Mouse (Mus musculus) heart, embryonic 12.5 days (tissue): ENCODE measurements around the gene Wsb1. TPM values are rescaled to one million over a fixed set of nuclear protein-coding genes. Genes with fewer than 3 reads are reported as not detected.

Experiments
- ATAC-seq: fragments of 200-750 bp; cut with Nextera tagmentation; 2 replicates; pipeline ENCODE4 v1.8.0; 2017; ENCODE audit warnings: moderate TSS enrichment, moderate library complexity; ENCODE audit not compliant: insufficient number of reproducible peaks, low FRiP score
- H3K27ac ChIP-seq: fragments of 300-500 bp; sonication (generic); 2 replicates; pipeline ENCODE4 v1.5.1; 2016; ENCODE audit warnings: mild to moderate bottlenecking, moderate library complexity; ENCODE audit not compliant: poor library complexity, severe bottlenecking
- H3K27me3 ChIP-seq: fragments of 300-500 bp; sonication (generic); replicated peaks from 2 replicates; pipeline ENCODE4 v1.6.1; 2016; ENCODE audit warnings: mild to moderate bottlenecking, moderate library complexity
- H3K36me3 ChIP-seq: fragments of 300-500 bp; sonication (generic); 2 replicates; pipeline ENCODE4 v1.6.1; 2016; ENCODE audit warnings: mild to moderate bottlenecking, moderate library complexity
- H3K4me1 ChIP-seq: fragments of 300-500 bp; sonication (generic); replicated peaks from 2 replicates; pipeline ENCODE4 v1.6.1; 2016; ENCODE audit warnings: mild to moderate bottlenecking
- H3K4me2 ChIP-seq: fragments of 300-500 bp; sonication (generic); 2 replicates; pipeline ENCODE4 v1.6.1; 2016; ENCODE audit warnings: mild to moderate bottlenecking, moderate library complexity
- H3K4me3 ChIP-seq: fragments of 300-500 bp; sonication (generic); 2 replicates; pipeline ENCODE4 v1.5.1; 2016; ENCODE audit warnings: mild to moderate bottlenecking
- H3K9ac ChIP-seq: fragments of 300-500 bp; sonication (generic); 2 replicates; pipeline ENCODE4 v1.6.1; 2016; ENCODE audit warnings: mild to moderate bottlenecking, moderate library complexity
- H3K9me3 ChIP-seq: fragments of 300-500 bp; sonication (generic); replicated peaks from 2 replicates; pipeline ENCODE4 v1.6.1; 2016; ENCODE audit warnings: mild to moderate bottlenecking, moderate library complexity
- WGBS: fragments of 180-500 bp; shearing (Covaris S2); methylation state at CpG from one replicate; pipeline ENCODE4 v1.1.7; 2016; 5-methylcytosine and 5-hydroxymethylcytosine counted together
- polyA plus RNA-seq: library from polyadenylated mRNA; unstranded; fragments of >200 nt; fragmentation: Nextera tagmentation; extraction: Ambion mirVana; gene quantifications from 2 replicates; pipeline ENCODE4 v1.2.1, GENCODE M21; 2016

Wsb1 gene
- polyA plus RNA-seq, 1 experiment from 2014 or later: 233 TPM

- Histone ChIP-seq H3K4me2 (no peak overlapping the region), H3K4me1 (peaks cover 15% of the 10 kb centered on the region), H3K9ac (no peak overlapping the region), H3K9me3 (no peaks in the 10 kb centered on the region), H3K4me3 (no peak overlapping the region), H3K27me3 (no peaks in the 10 kb centered on the region), H3K36me3 (no peaks in the 10 kb centered on the region), H3K27ac (no peak overlapping the region)
- ATAC-seq: no peak
- 87% methylated on average over 10 of the region's 10 CpGs for WGBS
These were observed 25.4 kb downstream of the Wsb1 start for GRCm38 (mm10) chr11:79229057-79229504.

- no peaks in the 10 kb centered on the region for H3K36me3 ChIP-seq
- no peaks in the 10 kb centered on the region for H3K9me3 ChIP-seq
- no peak overlapping the region for H3K9ac ChIP-seq
- no peak overlapping the region for H3K4me2 ChIP-seq
- peaks cover 15% of the 10 kb centered on the region for H3K4me1 ChIP-seq
- 78% methylated on average over 2 of the region's 2 CpGs for WGBS
- H3K27me3 ChIP-seq: no peaks in the 10 kb centered on the region
- H3K27ac ChIP-seq: no peak overlapping the region
- no peak for ATAC-seq
- H3K4me3 ChIP-seq: no peak overlapping the region
These were observed 26.4 kb downstream of the Wsb1 start for GRCm38 (mm10) chr11:79228089-79228488.

DNA sequence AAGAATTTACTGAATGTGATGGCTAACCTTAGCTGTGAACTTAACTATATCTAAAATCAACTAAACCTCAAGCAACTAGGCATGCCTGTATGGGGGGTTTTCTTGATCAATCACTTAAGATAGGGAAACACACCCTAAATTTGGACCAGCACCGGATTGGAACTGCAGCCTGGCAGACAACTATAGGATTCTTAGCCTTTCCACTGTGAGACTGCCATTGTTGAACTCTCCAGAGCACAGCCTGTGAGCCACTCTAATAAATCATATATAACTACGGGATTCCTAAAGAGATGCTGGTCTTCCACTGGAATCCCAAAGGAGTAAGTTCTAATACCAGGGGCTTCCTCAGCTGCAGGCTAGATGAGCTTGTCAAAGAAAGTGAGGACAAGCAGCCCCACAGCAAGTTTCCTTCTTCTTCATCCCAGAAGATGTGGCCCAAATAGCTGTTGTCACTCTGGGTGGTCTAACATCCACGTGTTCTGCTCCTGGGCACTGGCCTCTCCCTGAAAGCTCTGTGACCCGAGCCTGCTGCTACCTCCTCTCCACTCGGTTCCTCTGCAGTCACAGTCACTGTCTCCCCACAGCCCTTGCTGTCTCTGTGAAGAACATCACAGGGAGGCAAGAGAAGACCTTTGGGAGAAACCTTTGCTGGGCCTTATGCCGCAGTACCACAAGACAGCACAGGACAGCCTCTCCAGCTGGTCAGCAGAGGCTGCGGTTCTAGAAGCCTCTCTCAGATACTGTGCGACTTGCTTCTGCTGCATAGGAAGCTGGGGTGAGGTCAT is 28.9 kb downstream of the Wsb1 start:
- H3K27me3 ChIP-seq: no peaks in the 10 kb centered on the region
- no peak overlapping the region for H3K4me3 ChIP-seq
- 0 out of 2 replicates have a peak, but pooled peaks have one; percentile 43 for ATAC-seq
- WGBS: 55% methylated on average over 8 of the region's 8 CpGs
- H3K4me1 ChIP-seq: peaks cover 15% of the 10 kb centered on the region
- H3K36me3 ChIP-seq: no peaks in the 10 kb centered on the region
- H3K9me3 ChIP-seq: no peaks in the 10 kb centered on the region
- H3K27ac ChIP-seq: peak overlapping the region; percentile 34
- no peak overlapping the region for H3K4me2 ChIP-seq
- no peak overlapping the region for H3K9ac ChIP-seq

- ATAC-seq: peak; percentile 74
- Histone ChIP-seq H3K27ac (peak overlapping the region; percentile 56), H3K4me3 (no peak overlapping the region), H3K36me3 (no peaks in the 10 kb centered on the region), H3K4me2 (peak overlapping the region; percentile 6; the same call in 1 of the 2 replicates), H3K4me1 (peaks cover 17% of the 10 kb centered on the region), H3K9me3 (no peaks in the 10 kb centered on the region), H3K9ac (no peak overlapping the region), H3K27me3 (no peaks in the 10 kb centered on the region)
- 34% methylated on average over 18 of the region's 18 CpGs for WGBS
These were observed 29.8 kb downstream of the Wsb1 start for GRCm38 (mm10) chr11:79224562-79225280.

DNA sequence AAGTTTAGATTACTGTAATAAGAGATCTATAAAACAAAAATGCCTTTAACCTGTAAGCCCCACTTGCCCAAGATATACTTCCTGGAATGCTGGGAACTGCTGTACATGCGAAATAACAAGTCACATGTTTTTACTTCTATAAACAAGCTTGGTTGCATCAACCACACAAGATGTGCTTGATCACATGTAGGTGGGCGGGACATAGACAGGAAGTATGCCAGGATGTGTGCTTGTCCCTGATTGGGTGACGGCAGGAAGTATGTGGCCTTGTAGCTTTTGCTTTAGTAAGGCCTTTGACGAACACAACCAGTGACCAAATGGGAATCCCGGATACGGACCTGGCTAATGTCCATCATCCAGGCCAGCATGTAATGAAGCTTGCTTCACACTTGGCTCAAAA is 31.1 kb downstream of the Wsb1 start:
- Histone ChIP-seq H3K4me2 (no peak overlapping the region), H3K9me3 (no peaks in the 10 kb centered on the region), H3K27me3 (no peaks in the 10 kb centered on the region), H3K4me1 (peaks cover 22% of the 10 kb centered on the region), H3K4me3 (no peak overlapping the region), H3K9ac (no peak overlapping the region), H3K27ac (no peak overlapping the region), H3K36me3 (no peaks in the 10 kb centered on the region)
- no peak for ATAC-seq
- WGBS: 84% methylated on average over 6 of the region's 6 CpGs

DNA sequence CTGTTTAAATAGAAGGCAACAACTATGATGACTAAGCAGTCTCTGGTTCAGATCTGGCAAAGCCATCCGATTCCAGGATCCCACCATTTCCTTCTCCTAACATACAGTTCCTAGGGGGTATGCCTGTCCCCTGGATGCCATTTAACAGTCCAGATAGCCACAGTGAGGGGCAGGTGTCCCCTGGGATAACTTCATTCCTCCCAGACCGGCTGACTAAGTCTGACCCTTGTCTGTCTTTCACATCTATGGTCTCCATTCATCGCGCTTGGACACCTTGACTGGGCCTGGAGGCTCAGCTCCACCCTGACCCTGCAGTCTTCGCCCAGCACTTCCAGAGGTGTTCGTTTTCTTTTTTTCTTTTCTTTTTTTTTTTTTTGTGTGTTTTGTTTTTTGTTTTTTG is 31.8 kb downstream of the Wsb1 start:
- Histone ChIP-seq H3K27ac (no peak overlapping the region), H3K4me1 (peaks cover 22% of the 10 kb centered on the region), H3K4me2 (no peak overlapping the region), H3K9me3 (peaks cover 3% of the 10 kb centered on the region; the same call in 1 of the 2 replicates), H3K4me3 (no peak overlapping the region), H3K9ac (no peak overlapping the region), H3K36me3 (no peaks in the 10 kb centered on the region), H3K27me3 (no peaks in the 10 kb centered on the region)
- WGBS: 80% methylated on average over 6 of the region's 6 CpGs
- no peak for ATAC-seq

GRCm38 (mm10) chr11:79221641-79222040 is 32.8 kb downstream of the Wsb1 start:
- Histone ChIP-seq H3K27me3 (no peaks in the 10 kb centered on the region), H3K27ac (no peak overlapping the region), H3K4me1 (peaks cover 22% of the 10 kb centered on the region), H3K9me3 (peaks cover 3% of the 10 kb centered on the region; the same call in 1 of the 2 replicates), H3K4me2 (no peak overlapping the region), H3K36me3 (no peaks in the 10 kb centered on the region), H3K4me3 (no peak overlapping the region), H3K9ac (no peak overlapping the region)
- WGBS: 72% methylated on average over 5 of the region's 5 CpGs
- no peak for ATAC-seq

- H3K27ac ChIP-seq: peak overlapping the region; percentile 64
- WGBS: 56% methylated on average over 8 of the region's 8 CpGs
- no peak for ATAC-seq
These were observed 35.4 kb downstream of the Wsb1 start for GRCm38 (mm10) chr11:79218936-79219626.

GRCm38 (mm10) chr11:79218061-79218460 is 36.4 kb downstream of the Wsb1 start:
- H3K4me3 ChIP-seq: no peak overlapping the region
- H3K4me1 ChIP-seq: peaks cover 19% of the 10 kb centered on the region
- no peaks in the 10 kb centered on the region for H3K27me3 ChIP-seq
- 94% methylated on average over 1 of the region's 1 CpGs for WGBS
- no peak overlapping the region for H3K27ac ChIP-seq
- H3K9ac ChIP-seq: no peak overlapping the region
- no peak overlapping the region for H3K4me2 ChIP-seq
- H3K9me3 ChIP-seq: peaks cover 3% of the 10 kb centered on the region; the same call in 1 of the 2 replicates
- no peaks in the 10 kb centered on the region for H3K36me3 ChIP-seq
- no peak for ATAC-seq

More at GRCm38 (mm10) chr11:79218936-79219626, 35.4 kb downstream of the Wsb1 start:
- H3K4me3 ChIP-seq: no peak overlapping the region
- no peaks in the 10 kb centered on the region for H3K36me3 ChIP-seq
- H3K27me3 ChIP-seq: no peaks in the 10 kb centered on the region
- H3K9ac ChIP-seq: no peak overlapping the region
- H3K4me2 ChIP-seq: no peak overlapping the region
- peaks cover 3% of the 10 kb centered on the region; the same call in 1 of the 2 replicates for H3K9me3 ChIP-seq
- peaks cover 18% of the 10 kb centered on the region for H3K4me1 ChIP-seq

- Histone ChIP-seq H3K4me2 (no peak overlapping the region), H3K4me1 (peaks cover 19% of the 10 kb centered on the region), H3K36me3 (no peaks in the 10 kb centered on the region), H3K4me3 (no peak overlapping the region), H3K27ac (no peak overlapping the region), H3K9me3 (peaks cover 3% of the 10 kb centered on the region; the same call in 1 of the 2 replicates), H3K9ac (no peak overlapping the region), H3K27me3 (no peaks in the 10 kb centered on the region)
- 82% methylated on average over 6 of the region's 6 CpGs for WGBS
- no peak for ATAC-seq
These were observed 37.3 kb downstream of the Wsb1 start for GRCm38 (mm10) chr11:79217133-79217532.

DNA sequence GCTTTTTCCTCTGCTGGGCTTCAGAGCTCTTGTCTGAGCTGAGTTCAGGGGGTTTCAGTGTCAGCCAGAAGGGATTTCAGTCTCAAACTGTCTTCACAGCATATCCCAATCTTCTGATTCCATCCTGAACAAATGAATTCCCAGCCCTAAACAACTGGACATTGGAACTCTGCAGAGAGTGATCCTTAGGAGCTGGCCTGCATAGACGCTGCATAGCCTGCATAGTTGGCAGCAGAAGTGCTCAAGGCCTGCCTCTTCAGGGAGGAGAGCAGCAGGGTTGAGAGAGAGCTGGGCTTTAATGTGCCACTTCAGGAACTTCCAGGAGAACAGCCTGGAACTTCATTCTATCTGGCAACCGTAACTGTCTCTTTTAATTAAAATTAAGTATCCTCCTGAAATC is 38.9 kb downstream of the Wsb1 start:
- Histone ChIP-seq H3K9ac (no peak overlapping the region), H3K4me2 (no peak overlapping the region), H3K4me3 (no peak overlapping the region), H3K36me3 (no peaks in the 10 kb centered on the region), H3K9me3 (peaks cover 3% of the 10 kb centered on the region; the same call in 1 of the 2 replicates), H3K4me1 (peaks cover 19% of the 10 kb centered on the region), H3K27ac (no peak overlapping the region; the same call in 1 of the 2 replicates), H3K27me3 (no peaks in the 10 kb centered on the region)
- 52% methylated on average over 2 of the region's 2 CpGs for WGBS
- ATAC-seq: no peak
